46 mouse cellular contexts compared by ENCODE assay signal in the genomic region with DNA sequence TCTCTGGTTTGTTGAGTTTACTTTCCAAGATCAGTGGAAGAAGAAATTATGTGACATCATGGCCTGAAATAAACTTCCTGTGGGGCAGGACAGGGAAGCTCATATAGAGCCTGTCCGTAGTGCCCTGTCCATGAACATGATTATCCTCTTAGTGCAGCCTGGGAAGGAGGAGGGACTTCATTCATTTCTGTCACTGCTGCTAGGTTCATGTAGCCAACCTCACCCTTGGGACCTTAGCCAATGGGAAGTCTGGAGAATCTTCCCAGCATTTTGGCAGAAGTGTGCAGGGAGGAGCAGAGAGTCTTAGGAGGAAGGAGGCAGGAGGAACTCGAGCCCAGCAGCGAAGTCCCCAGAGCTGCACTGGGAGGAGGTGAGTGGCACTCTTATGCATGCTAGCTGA. TPM values are rescaled to one million over a fixed set of nuclear protein-coding genes. Genes with fewer than 3 reads are reported as not detected.
"Had no signal": no experiment of that assay in that cellular context is flagged by ENCODE, and none has a peak within 500 bp of the region (broad histone marks: within the 10 kb centered on the region; RNA-seq: fewer than 3 reads in every experiment).

A gene (plus strand): TSS at position 301 of the 400 bp plus-strand sequence.

- H3K27me3 ChIP-seq: heart, embryonic 12.5 days; heart, embryonic 13.5 days; heart, embryonic 15.5 days; hindbrain, embryonic 12.5 days; hindbrain, embryonic 13.5 days; hindbrain, embryonic 15.5 days; intestine, embryonic 15.5 days; kidney, embryonic 15.5 days had no signal

- H3K9me3 ChIP-seq: heart, embryonic 10.5 days; heart, embryonic 12.5 days; heart, embryonic 13.5 days; heart, embryonic 15.5 days; hindbrain, embryonic 10.5 days; hindbrain, embryonic 12.5 days; hindbrain, embryonic 13.5 days; hindbrain, embryonic 15.5 days; intestine, embryonic 15.5 days; kidney, embryonic 15.5 days had no signal

- H3K4me3 ChIP-seq: heart, embryonic 10.5 days; heart, embryonic 12.5 days; heart, embryonic 13.5 days; heart, embryonic 15.5 days; hindbrain, embryonic 10.5 days; hindbrain, embryonic 12.5 days; hindbrain, embryonic 13.5 days; hindbrain, embryonic 15.5 days; intestine, embryonic 15.5 days; kidney, embryonic 15.5 days; layer of hippocampus, adult 2 months had no signal

- H3K4me2 ChIP-seq: heart, embryonic 11.5 days; heart, embryonic 12.5 days; heart, embryonic 13.5 days; heart, embryonic 15.5 days; hindbrain, embryonic 12.5 days; hindbrain, embryonic 13.5 days; hindbrain, embryonic 14.5 days; hindbrain, embryonic 15.5 days; intestine, embryonic 15.5 days; kidney, embryonic 15.5 days had no signal

- DNase-seq: heart, postnatal 10 days; heart, postnatal 14 days; heart, postnatal 36 days; heart, postnatal 4 days; kidney, adult 11 months; kidney, adult 18-20 months; kidney, adult 2 months; kidney, adult 8-10 months; kidney, adult 9 months; kidney, postnatal 10 days; kidney, postnatal 14 days; kidney, postnatal 25 days; kidney, postnatal 36 days; kidney, postnatal 4 days; layer of hippocampus, adult 9-11 months; layer of hippocampus, postnatal 36 days had no signal

- H3K27ac ChIP-seq: heart, embryonic 10.5 days; heart, embryonic 13.5 days; heart, embryonic 15.5 days; hindbrain, embryonic 10.5 days; hindbrain, embryonic 12.5 days; hindbrain, embryonic 13.5 days; hindbrain, embryonic 14.5 days; hindbrain, embryonic 15.5 days; hindbrain, postnatal 0 days; intestine, embryonic 15.5 days; kidney, embryonic 15.5 days; kidney, postnatal 0 days; layer of hippocampus, adult 2 months had no signal

- ATAC-seq: hindbrain, embryonic 16.5 days; hindbrain, postnatal 0 days; inflammation-experienced regulatory T-cells, adult 6 months; intestine, embryonic 15.5 days; intestine, embryonic 16.5 days; intestine, postnatal 0 days had no signal

- H3K36me3 ChIP-seq: heart, embryonic 10.5 days; heart, embryonic 12.5 days; heart, embryonic 13.5 days; heart, embryonic 15.5 days; hindbrain, embryonic 10.5 days; hindbrain, embryonic 12.5 days; hindbrain, embryonic 13.5 days; hindbrain, embryonic 15.5 days; intestine, embryonic 15.5 days; kidney, embryonic 15.5 days had no signal

- H3K4me1 ChIP-seq: heart, embryonic 10.5 days; heart, embryonic 12.5 days; heart, embryonic 13.5 days; heart, embryonic 15.5 days; hindbrain, embryonic 10.5 days; hindbrain, embryonic 12.5 days; hindbrain, embryonic 13.5 days; hindbrain, embryonic 15.5 days; intestine, embryonic 15.5 days; kidney, embryonic 15.5 days had no signal

- H3K9ac ChIP-seq: heart, embryonic 12.5 days; heart, embryonic 13.5 days; heart, embryonic 15.5 days; hindbrain, embryonic 12.5 days; hindbrain, embryonic 13.5 days; hindbrain, embryonic 14.5 days; hindbrain, embryonic 15.5 days; intestine, embryonic 15.5 days; kidney, embryonic 15.5 days had no signal

RNA-seq across cellular contexts. Expression of the gene that starts here (rescaled TPM):
- total RNA-seq: heart, adult 8-10 months; heart, postnatal 10 days; heart, postnatal 14 days; heart, postnatal 25 days; heart, postnatal 36 days; heart, postnatal 4 days; hematopoietic stem cell, adult 5-6 weeks; hindbrain, postnatal 0 days; layer of hippocampus, adult 2 months; layer of hippocampus, postnatal 10 days; layer of hippocampus, postnatal 14 days; layer of hippocampus, postnatal 25 days; layer of hippocampus, postnatal 36 days had no signal
- polyA plus RNA-seq: heart, embryonic 10.5 days; heart, embryonic 11.5 days; heart, embryonic 12.5 days; heart, embryonic 13.5 days; heart, embryonic 14.5 days; heart, postnatal 0 days; hindbrain, embryonic 11.5 days; hindbrain, embryonic 12.5 days; hindbrain, embryonic 13.5 days; hindbrain, embryonic 14.5 days; hindbrain, embryonic 16.5 days; inflammation-experienced regulatory T-cells, adult 6 months; intestine, embryonic 14.5 days; intestine, postnatal 0 days; kidney, adult 2 months; kidney, embryonic 15.5 days; kidney, postnatal 0 days; large intestine, adult 2 months had no signal
